Mouse (Mus musculus): ENCODE data around the gene Arl4d. TPM values are rescaled to one million over a fixed set of nuclear protein-coding genes. Genes with fewer than 3 reads are reported as not detected.
"Not testable (repeated sequence)": the region's sequence is repeated elsewhere in the genome, so short reads cannot be mapped to it uniquely, and the experiment has no call there.

The Arl4d gene
- total and polyA plus RNA-seq, 2 experiments from 2014 or later: 6.2 to 6.5 TPM

- no peak for TF ChIP-seq CTCF (IDR thresholded peaks at IDR 0.05; ENCODE audit: low read depth)
- 4% methylated on average over 8 of the region's 8 CpGs for WGBS
- peak overlapping the region; percentile 36 for H3K4me3 ChIP-seq (ENCODE audit: low read length)
- peak overlapping the region; percentile 28 for H3K9ac ChIP-seq (replicated peaks; ENCODE audit: low read length)
- H3K36me3 ChIP-seq (ENCODE audit: insufficient read depth, low read length): no peaks in the 10 kb centered on the region
- peak overlapping the region; percentile 86 for H3K4me2 ChIP-seq (ENCODE audit: low read depth, low read length)
- H3K27me3 ChIP-seq (ENCODE audit: insufficient read depth, low read length): no peaks in the 10 kb centered on the region
- peak overlapping the region; percentile 94 for H3K27ac ChIP-seq
- ATAC-seq (peak; percentile 22), DNase-seq (ENCODE audit: low spot score) (no peak)
- peaks cover 5% of the 10 kb centered on the region; the same call in 1 of the 2 replicates for H3K4me1 ChIP-seq (ENCODE audit: insufficient read depth, low read length)
- no peaks in the 10 kb centered on the region for H3K9me3 ChIP-seq (ENCODE audit: low read length)
Observed at GRCm38 (mm10) chr11:101626649-101626994, 38.7 kb upstream of the Arl4d start.

GRCm38 (mm10) chr11:101626995-101627856 is 38.1 kb upstream of the Arl4d start, which contains the start of gene Rdm1:
Gene Rdm1, plus strand, starts transcription at chr11:101627195.
- H3K9ac ChIP-seq (replicated peaks; ENCODE audit: low read length): peak within 1 kb of the TSS; percentile 50
- H3K4me2 ChIP-seq (ENCODE audit: low read depth, low read length): peak within 1 kb of the TSS; percentile 86
- H3K4me1 ChIP-seq (ENCODE audit: insufficient read depth, low read length): peaks cover 5% of the 10 kb centered on the region; the same call in 1 of the 2 replicates
- ATAC-seq (peak; percentile 92), DNase-seq (ENCODE audit: low spot score) (peak; percentile 90)
- peak within 1 kb of the TSS; percentile 94 for H3K27ac ChIP-seq
- no peak for TF ChIP-seq CTCF (IDR thresholded peaks at IDR 0.05; ENCODE audit: low read depth)
- H3K4me3 ChIP-seq (ENCODE audit: low read length): peak within 1 kb of the TSS; percentile 55
- H3K27me3 ChIP-seq (ENCODE audit: insufficient read depth, low read length): no peaks in the 10 kb centered on the region
- WGBS: under 1% methylated on average over 33 of the region's 34 CpGs
- H3K36me3 ChIP-seq (ENCODE audit: insufficient read depth, low read length): no peaks in the 10 kb centered on the region
- H3K9me3 ChIP-seq (ENCODE audit: low read length): no peaks in the 10 kb centered on the region

- under 1% methylated on average over 33 of the region's 33 CpGs for WGBS
- peak; percentile 94 for DNase-seq (ENCODE audit: low spot score)
Observed at GRCm38 (mm10) chr11:101627857-101628559, 37.3 kb upstream of the Arl4d start.

GRCm38 (mm10) chr11:101628733-101629417 is 36.5 kb upstream of the Arl4d start:
- Histone ChIP-seq H3K4me3 (ENCODE audit: low read length) (peak overlapping the region; percentile 55; the same call in 1 of the 2 replicates), H3K4me2 (ENCODE audit: low read depth, low read length) (peak overlapping the region; percentile 86)
- H3K27ac ChIP-seq; DNase-seq (ENCODE audit: low spot score); H3K4me1 ChIP-seq (ENCODE audit: insufficient read depth, low read length); H3K9me3 ChIP-seq (ENCODE audit: low read length); H3K36me3 ChIP-seq (ENCODE audit: insufficient read depth, low read length); H3K27me3 ChIP-seq (ENCODE audit: insufficient read depth, low read length); H3K9ac ChIP-seq (replicated peaks; ENCODE audit: low read length); ATAC-seq: not testable (repeated sequence)
- WGBS: 76% methylated on average over 4 of the region's 5 CpGs

More at GRCm38 (mm10) chr11:101627857-101628559, 37.3 kb upstream of the Arl4d start:
- peak; percentile 70 for ATAC-seq
- peak overlapping the region; percentile 86 for H3K4me2 ChIP-seq (ENCODE audit: low read depth, low read length)
- H3K9me3 ChIP-seq (ENCODE audit: low read length): no peaks in the 10 kb centered on the region
- peak overlapping the region; percentile 50 for H3K9ac ChIP-seq (replicated peaks; ENCODE audit: low read length)
- peak overlapping the region; percentile 88 for H3K27ac ChIP-seq
- peaks cover 5% of the 10 kb centered on the region; the same call in 1 of the 2 replicates for H3K4me1 ChIP-seq (ENCODE audit: insufficient read depth, low read length)
- no peak for TF ChIP-seq CTCF (IDR thresholded peaks at IDR 0.05; ENCODE audit: low read depth)
- peak overlapping the region; percentile 55 for H3K4me3 ChIP-seq (ENCODE audit: low read length)
- no peaks in the 10 kb centered on the region for H3K27me3 ChIP-seq (ENCODE audit: insufficient read depth, low read length)
- H3K36me3 ChIP-seq (ENCODE audit: insufficient read depth, low read length): no peaks in the 10 kb centered on the region

GRCm38 (mm10) chr11:101635660-101636059 is 29.7 kb upstream of the Arl4d start:
- ATAC-seq: no peak
- 80% methylated on average over 10 of the region's 10 CpGs for WGBS

GRCm38 (mm10) chr11:101639761-101640160 is 25.6 kb upstream of the Arl4d start:
- H3K9ac ChIP-seq (replicated peaks; ENCODE audit: low read length): no peak overlapping the region

More at GRCm38 (mm10) chr11:101635660-101636059, 29.7 kb upstream of the Arl4d start:
- H3K27me3 ChIP-seq (ENCODE audit: insufficient read depth, low read length): no peaks in the 10 kb centered on the region
- no peak overlapping the region for H3K4me2 ChIP-seq (ENCODE audit: low read depth, low read length)
- TF ChIP-seq CTCF (IDR thresholded peaks at IDR 0.05; ENCODE audit: low read depth): no peak
- DNase-seq (ENCODE audit: low spot score): no peak
- H3K9me3 ChIP-seq (ENCODE audit: low read length): no peaks in the 10 kb centered on the region
- no peak overlapping the region for H3K9ac ChIP-seq (replicated peaks; ENCODE audit: low read length)
- no peak overlapping the region for H3K27ac ChIP-seq
- H3K4me3 ChIP-seq (ENCODE audit: low read length): no peak overlapping the region
- no peaks in the 10 kb centered on the region for H3K4me1 ChIP-seq (ENCODE audit: insufficient read depth, low read length)
- no peaks in the 10 kb centered on the region for H3K36me3 ChIP-seq (ENCODE audit: insufficient read depth, low read length)

GRCm38 (mm10) chr11:101640857-101641709 is 24.3 kb upstream of the Arl4d start:
- H3K4me1 ChIP-seq (ENCODE audit: insufficient read depth, low read length); H3K36me3 ChIP-seq (ENCODE audit: insufficient read depth, low read length); H3K27me3 ChIP-seq (ENCODE audit: insufficient read depth, low read length); H3K9me3 ChIP-seq (ENCODE audit: low read length): not testable (repeated sequence)
- Histone ChIP-seq H3K4me3 (ENCODE audit: low read length) (peak overlapping the region; percentile 27), H3K4me2 (ENCODE audit: low read depth, low read length) (peak overlapping the region; percentile 49), H3K27ac (peak overlapping the region; percentile 88), H3K9ac (replicated peaks; ENCODE audit: low read length) (peak overlapping the region; percentile 48; the same call in 1 of the 2 replicates)
- peak; percentile 86 for DNase-seq (ENCODE audit: low spot score)
- ATAC-seq: peak; percentile 78
- 7% methylated on average over 45 of the region's 53 CpGs for WGBS

More at GRCm38 (mm10) chr11:101639761-101640160, 25.6 kb upstream of the Arl4d start:
- H3K4me3 ChIP-seq (ENCODE audit: low read length): no peak overlapping the region
- H3K9me3 ChIP-seq (ENCODE audit: low read length): no peaks in the 10 kb centered on the region
- no peaks in the 10 kb centered on the region for H3K36me3 ChIP-seq (ENCODE audit: insufficient read depth, low read length)
- DNase-seq (ENCODE audit: low spot score) (no peak), ATAC-seq (no peak)
- H3K27me3 ChIP-seq (ENCODE audit: insufficient read depth, low read length): no peaks in the 10 kb centered on the region
- H3K4me1 ChIP-seq (ENCODE audit: insufficient read depth, low read length): no peaks in the 10 kb centered on the region
- no peak overlapping the region for H3K27ac ChIP-seq
- no peak overlapping the region for H3K4me2 ChIP-seq (ENCODE audit: low read depth, low read length)
- 92% methylated on average over 4 of the region's 4 CpGs for WGBS
- TF ChIP-seq CTCF (IDR thresholded peaks at IDR 0.05; ENCODE audit: low read depth): no peak

GRCm38 (mm10) chr11:101641710-101642642 is 23.4 kb upstream of the Arl4d start:
- Histone ChIP-seq H3K27ac (peak overlapping the region; percentile 88), H3K4me2 (ENCODE audit: low read depth, low read length) (peak overlapping the region; percentile 49; the same call in 1 of the 2 replicates), H3K9ac (replicated peaks; ENCODE audit: low read length) (peak overlapping the region; percentile 48; the same call in 1 of the 2 replicates)
- ATAC-seq: peak; percentile 87
- WGBS: 6% methylated on average over 13 of the region's 26 CpGs
- not testable (repeated sequence) for H3K4me1 ChIP-seq (ENCODE audit: insufficient read depth, low read length); H3K27me3 ChIP-seq (ENCODE audit: insufficient read depth, low read length); H3K36me3 ChIP-seq (ENCODE audit: insufficient read depth, low read length); H3K9me3 ChIP-seq (ENCODE audit: low read length); H3K4me3 ChIP-seq (ENCODE audit: low read length)
- peak; percentile 64 for DNase-seq (ENCODE audit: low spot score)
